Mouse (Mus musculus) megakaryocyte, embryonic 14.5 days (primary cell): ENCODE measurements around the gene Tesmin. TPM values are rescaled to one million over a fixed set of nuclear protein-coding genes. Genes with fewer than 3 reads are reported as not detected.
A peak's percentile ranks its signal among the peaks of the same experiment; 100 is the strongest.

ENCODE experiments used
- H3K27me3 ChIP-seq: replicated peaks from 2 replicates; pipeline ENCODE3; 2012; ENCODE audit warnings: inconsistent platforms
- H3K36me3 ChIP-seq: replicated peaks from 2 replicates; pipeline ENCODE3; 2012; ENCODE audit warnings: low read length, inconsistent platforms, mixed read lengths
- H3K4me1 ChIP-seq: 2 replicates; pipeline ENCODE4 v1.6.1; 2012; ENCODE audit warnings: inconsistent platforms
- H3K4me3 ChIP-seq: replicated peaks from 2 replicates; pipeline ENCODE3; 2012; ENCODE audit warnings: moderate library complexity, mild to moderate bottlenecking, inconsistent platforms
- H3K9me3 ChIP-seq: 2 replicates; pipeline ENCODE4 v1.6.1; 2012; ENCODE audit warnings: inconsistent platforms
- FLI1 ChIP-seq: IDR thresholded peaks from 2 replicates; pipeline ENCODE4 v1.6.1; 2012; ENCODE audit warnings: low read length, inconsistent platforms, mixed read lengths
- GATA1 ChIP-seq: IDR thresholded peaks from 3 replicates; pipeline ENCODE4 v1.6.1; 2012; ENCODE audit warnings: mixed read lengths, low read length, inconsistent platforms, borderline replicate concordance
- polyA plus RNA-seq: library from polyadenylated mRNA; stranded (reverse); fragments of >175 nt; gene quantifications from 2 replicates; pipeline ENCODE4 v1.2.3, GENCODE M21; 2012; ENCODE audit warnings: low replicate concordance; ENCODE audit not compliant: insufficient read depth

The Tesmin gene
- polyA plus RNA-seq, 1 experiment = 1.0 TPM

GRCm38 (mm10) chr19:3359841-3360588 lies 28.6 kb upstream of the Tesmin start:
- H3K4me1 ChIP-seq = peaks cover 17% of the 10 kb centered on the region
- peak overlapping the region; percentile 59 for H3K4me3 ChIP-seq
- H3K27me3 ChIP-seq = no peaks in the 10 kb centered on the region
- TF ChIP-seq FLI1 = no peak
- no peak for TF ChIP-seq GATA1
- peaks cover 7% of the 10 kb centered on the region for H3K9me3 ChIP-seq
- H3K36me3 ChIP-seq = peaks cover 91% of the 10 kb centered on the region

- Histone ChIP-seq H3K4me3 (no peak overlapping the region), H3K4me1 (peaks cover 17% of the 10 kb centered on the region), H3K27me3 (no peaks in the 10 kb centered on the region), H3K9me3 (peaks cover 9% of the 10 kb centered on the region), H3K36me3 (peaks cover 93% of the 10 kb centered on the region)
- TF ChIP-seq FLI1 (no peak), GATA1 (no peak)
These were observed 25.1 kb upstream of the Tesmin start for GRCm38 (mm10) chr19:3363510-3363909.

GRCm38 (mm10) chr19:3365089-3365488 lies 23.6 kb upstream of the Tesmin start:
- Histone ChIP-seq H3K27me3 (no peaks in the 10 kb centered on the region), H3K36me3 (peaks cover 100% of the 10 kb centered on the region), H3K4me1 (peaks cover 10% of the 10 kb centered on the region), H3K9me3 (peaks cover 9% of the 10 kb centered on the region), H3K4me3 (no peak overlapping the region)
- TF ChIP-seq FLI1 = no peak

- TF ChIP-seq GATA1 (no peak), FLI1 (no peak)
- H3K27me3 ChIP-seq = no peaks in the 10 kb centered on the region
- peaks cover 9% of the 10 kb centered on the region for H3K9me3 ChIP-seq
- H3K4me1 ChIP-seq = no peaks in the 10 kb centered on the region
- peaks cover 95% of the 10 kb centered on the region for H3K36me3 ChIP-seq
- H3K4me3 ChIP-seq = no peak overlapping the region
These were observed 20.4 kb upstream of the Tesmin start for GRCm38 (mm10) chr19:3368276-3368675.

- H3K4me1 ChIP-seq = peaks cover 23% of the 10 kb centered on the region
- H3K4me3 ChIP-seq = no peak overlapping the region
- H3K36me3 ChIP-seq = peaks cover 95% of the 10 kb centered on the region
- no peaks in the 10 kb centered on the region for H3K9me3 ChIP-seq
- H3K27me3 ChIP-seq = no peaks in the 10 kb centered on the region
- TF ChIP-seq GATA1 (no peak), FLI1 (no peak)
These were observed 15.3 kb upstream of the Tesmin start for GRCm38 (mm10) chr19:3373380-3373779.

GRCm38 (mm10) chr19:3374028-3374427 lies 14.6 kb upstream of the Tesmin start:
- H3K27me3 ChIP-seq = no peaks in the 10 kb centered on the region
- H3K36me3 ChIP-seq = peaks cover 95% of the 10 kb centered on the region
- no peak for TF ChIP-seq GATA1
- H3K4me3 ChIP-seq = no peak overlapping the region
- peaks cover 24% of the 10 kb centered on the region for H3K4me1 ChIP-seq
- H3K9me3 ChIP-seq = no peaks in the 10 kb centered on the region

- Histone ChIP-seq H3K27me3 (no peaks in the 10 kb centered on the region), H3K9me3 (no peaks in the 10 kb centered on the region), H3K4me1 (peaks cover 24% of the 10 kb centered on the region), H3K36me3 (peaks cover 95% of the 10 kb centered on the region), H3K4me3 (no peak overlapping the region)
- no peak for TF ChIP-seq GATA1
- no peak for TF ChIP-seq FLI1
These were observed 12.6 kb upstream of the Tesmin start for GRCm38 (mm10) chr19:3375945-3376495.

- H3K4me1 ChIP-seq = peaks cover 33% of the 10 kb centered on the region
- H3K36me3 ChIP-seq = peaks cover 95% of the 10 kb centered on the region
- TF ChIP-seq GATA1 (no peak), FLI1 (no peak)
- H3K27me3 ChIP-seq = no peaks in the 10 kb centered on the region
- no peaks in the 10 kb centered on the region for H3K9me3 ChIP-seq
- H3K4me3 ChIP-seq = peak overlapping the region; percentile 13
These were observed 11.5 kb upstream of the Tesmin start for GRCm38 (mm10) chr19:3376966-3377715.

- Histone ChIP-seq H3K27me3 (no peaks in the 10 kb centered on the region), H3K4me3 (no peak overlapping the region), H3K36me3 (peaks cover 91% of the 10 kb centered on the region), H3K4me1 (peaks cover 33% of the 10 kb centered on the region), H3K9me3 (no peaks in the 10 kb centered on the region)
- no peak for TF ChIP-seq GATA1
- no peak for TF ChIP-seq FLI1
These were observed 10.0 kb upstream of the Tesmin start for GRCm38 (mm10) chr19:3378614-3379013.

GRCm38 (mm10) chr19:3388061-3388460 lies 596 bp upstream of the Tesmin start:
- Histone ChIP-seq H3K4me3 (no peak overlapping the region), H3K27me3 (peaks cover 2% of the 10 kb centered on the region), H3K36me3 (peaks cover 34% of the 10 kb centered on the region), H3K4me1 (peaks cover 16% of the 10 kb centered on the region), H3K9me3 (peaks cover 10% of the 10 kb centered on the region)
- TF ChIP-seq FLI1 = no peak
- no peak for TF ChIP-seq GATA1
